Mouse (Mus musculus): ENCODE measurements around the gene Tmed10. TPM values are rescaled to one million over a fixed set of nuclear protein-coding genes. Genes with fewer than 3 reads are reported as not detected.

Tmed10 gene
- total RNA-seq, 2 experiments from 2014 or later: 151 to 158 TPM

DNA sequence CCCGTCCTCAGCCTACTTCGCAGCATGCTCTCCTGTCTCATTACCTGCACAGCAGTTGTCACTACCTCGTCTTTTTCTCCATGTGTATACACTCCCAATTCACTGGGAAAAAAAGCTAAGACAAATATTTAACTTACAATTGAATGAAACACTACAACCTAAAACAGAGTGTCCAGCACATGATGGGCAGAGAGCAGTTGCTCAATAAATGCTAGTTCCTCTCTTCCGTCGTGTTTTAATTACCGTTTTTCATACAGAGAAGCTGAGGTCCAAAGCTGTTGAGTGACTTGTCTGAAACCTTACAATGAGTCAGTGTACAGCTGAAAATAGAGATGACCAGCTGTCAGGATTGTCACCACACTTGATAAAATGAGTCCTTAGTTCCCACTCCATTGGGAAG, 6.9 kb upstream of the Tmed10 start:
- intact Hi-C loops (cut with DNase I): no loop called here
- no peak for DNase-seq (ENCODE audit: extremely low spot score in 1 of 2, low spot score in 2 of 2)

DNA sequence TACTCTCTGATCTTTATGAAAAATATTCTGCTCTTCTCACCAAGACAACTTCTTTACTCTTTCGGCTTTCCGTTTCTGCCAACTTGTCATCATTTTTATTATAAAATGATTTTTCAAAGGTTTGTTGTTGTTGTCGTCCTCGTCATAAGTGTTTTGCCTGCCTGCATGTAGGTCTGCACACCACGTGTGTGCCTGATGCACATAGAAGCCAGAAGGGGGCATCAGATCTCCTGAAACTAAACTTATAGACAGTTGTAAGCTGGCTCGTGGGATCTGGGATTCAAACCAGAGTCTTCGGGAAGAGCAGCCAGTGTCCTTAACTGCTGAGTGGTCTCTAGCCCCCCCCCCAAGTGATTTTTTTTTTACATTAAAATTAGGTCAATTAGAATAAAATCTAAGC, 6.3 kb upstream of the Tmed10 start:
- intact Hi-C loops (cut with DNase I): no loop called here
- no peak for DNase-seq (ENCODE audit: extremely low spot score in 1 of 2, low spot score in 2 of 2)

DNA sequence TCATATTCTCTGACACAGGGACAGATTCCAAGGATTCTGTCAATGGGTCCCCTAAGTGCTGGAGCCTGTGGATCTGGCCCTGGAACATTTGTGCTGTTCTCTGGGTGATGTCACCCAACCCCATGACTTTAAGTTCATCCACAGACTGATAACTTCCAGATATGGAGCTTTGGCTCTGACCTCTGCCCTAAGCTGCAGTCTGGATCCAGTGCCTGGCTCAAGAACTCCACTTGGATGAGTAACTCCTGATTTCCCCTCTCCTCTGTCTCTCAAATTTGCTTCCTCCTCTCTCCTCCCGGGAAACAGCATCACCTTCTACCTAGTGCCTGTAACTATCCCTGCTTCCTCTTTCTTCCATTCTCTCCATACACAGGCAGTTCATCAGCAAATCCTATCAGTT, 5.7 kb upstream of the Tmed10 start:
- no peak for DNase-seq (ENCODE audit: extremely low spot score in 1 of 2, low spot score in 2 of 2)
- intact Hi-C loops (cut with DNase I): no loop called here

DNA sequence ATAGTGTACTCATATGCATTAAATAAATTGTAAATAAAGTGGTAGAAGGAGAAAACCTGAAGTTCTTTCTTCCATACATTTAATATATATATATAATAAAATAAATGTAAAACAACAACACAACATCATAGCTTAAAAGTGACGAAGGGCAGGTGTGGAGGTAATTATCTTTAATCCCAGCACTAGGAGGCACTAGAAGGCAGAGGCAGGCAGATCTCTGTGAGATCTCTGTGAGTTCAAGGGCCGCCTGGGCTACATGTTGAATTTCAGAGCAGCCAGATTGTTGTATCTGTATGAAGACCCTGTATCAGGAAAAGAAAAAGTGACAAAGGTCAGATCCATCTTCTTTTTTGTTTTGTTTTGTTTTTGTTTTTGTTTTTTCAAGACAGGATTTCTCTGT, 3.6 kb upstream of the Tmed10 start:
- no peak for DNase-seq (ENCODE audit: extremely low spot score in 1 of 2, low spot score in 2 of 2)
- intact Hi-C loops (cut with DNase I): loop anchor here (5.0 kb wide), 1 partner anchor 99 kb away; no protein-coding TSS in a partner anchor

DNA sequence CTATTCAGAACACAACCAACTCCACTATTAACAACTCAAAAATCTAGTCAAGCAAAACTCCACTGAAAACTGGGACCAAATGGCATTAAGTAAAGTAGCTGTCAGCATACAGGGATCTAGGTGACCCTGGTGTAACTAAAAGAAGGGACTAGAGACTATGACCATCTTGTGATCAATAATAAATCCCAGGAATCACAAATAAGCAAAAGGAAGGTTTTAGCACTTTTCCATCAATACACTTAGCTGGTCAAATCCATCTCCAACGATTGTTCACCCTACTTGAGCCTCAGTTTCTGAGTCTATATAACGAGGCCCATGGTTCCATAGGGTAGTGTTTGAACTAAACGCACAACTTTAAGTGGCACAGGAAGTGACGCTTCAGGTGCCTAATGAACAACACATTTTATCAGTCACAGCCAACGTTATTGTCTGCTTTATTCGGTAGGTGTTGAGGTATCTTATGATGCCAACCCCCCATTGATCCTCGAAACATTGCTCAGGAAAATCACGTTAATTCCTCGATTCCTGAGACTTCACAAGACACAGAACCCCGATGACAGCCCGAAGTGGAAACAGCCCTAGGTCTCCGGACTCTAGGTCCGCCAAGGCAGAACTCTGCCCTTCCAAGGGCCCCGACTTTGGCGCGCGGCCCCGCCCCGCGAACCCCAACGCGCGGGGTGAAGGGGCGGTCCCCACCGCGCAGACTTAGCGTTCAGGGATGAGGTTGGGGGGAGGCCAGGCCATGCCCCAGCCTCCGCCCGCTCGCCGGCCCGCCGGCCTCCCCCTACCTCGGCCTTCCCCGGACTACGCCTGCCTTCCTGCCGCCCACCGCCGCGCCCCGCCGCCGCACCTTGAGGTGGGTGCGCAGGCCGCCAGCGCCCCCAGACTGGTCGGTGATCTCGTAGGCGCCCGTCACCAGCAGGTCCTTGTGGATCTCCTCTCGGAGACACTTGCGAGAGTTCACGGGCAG, 771 bp downstream of the Tmed10 start:
- DNase-seq (ENCODE audit: extremely low spot score in 1 of 2, low spot score in 2 of 2): peak; percentile 45 to 83
- intact Hi-C loops (cut with DNase I): no loop called here

DNA sequence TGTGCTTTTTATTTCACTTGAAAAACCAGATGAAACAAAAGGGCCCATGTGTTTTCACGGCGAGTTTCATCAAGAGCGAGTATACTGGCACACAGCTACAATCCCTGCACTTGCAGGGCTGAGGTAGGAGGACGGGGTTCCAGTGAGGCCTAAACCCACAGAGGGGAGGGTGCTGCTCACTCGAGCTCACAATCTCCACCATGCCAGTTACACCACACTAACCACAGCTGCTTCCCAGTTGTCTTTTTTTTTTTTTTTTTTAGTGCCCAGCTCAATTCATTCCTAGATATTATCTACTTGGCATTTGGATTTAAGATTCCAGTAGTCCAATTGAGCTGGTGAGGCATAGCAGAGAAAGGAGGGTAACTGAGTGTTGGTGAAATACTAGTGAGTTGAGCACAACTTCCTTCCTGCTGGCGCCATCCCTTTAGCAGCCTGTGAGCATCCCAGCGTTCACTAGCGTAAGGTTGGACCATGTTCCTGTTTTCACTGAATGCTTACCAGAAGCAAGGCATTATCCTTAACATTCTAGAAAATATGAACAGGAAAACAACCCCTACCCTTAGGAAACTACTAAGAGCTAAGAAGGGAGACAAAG, 2.5 kb downstream of the Tmed10 start:
- no peak for DNase-seq (ENCODE audit: extremely low spot score in 1 of 2, low spot score in 2 of 2)
- intact Hi-C loops (cut with DNase I): no loop called here

DNA sequence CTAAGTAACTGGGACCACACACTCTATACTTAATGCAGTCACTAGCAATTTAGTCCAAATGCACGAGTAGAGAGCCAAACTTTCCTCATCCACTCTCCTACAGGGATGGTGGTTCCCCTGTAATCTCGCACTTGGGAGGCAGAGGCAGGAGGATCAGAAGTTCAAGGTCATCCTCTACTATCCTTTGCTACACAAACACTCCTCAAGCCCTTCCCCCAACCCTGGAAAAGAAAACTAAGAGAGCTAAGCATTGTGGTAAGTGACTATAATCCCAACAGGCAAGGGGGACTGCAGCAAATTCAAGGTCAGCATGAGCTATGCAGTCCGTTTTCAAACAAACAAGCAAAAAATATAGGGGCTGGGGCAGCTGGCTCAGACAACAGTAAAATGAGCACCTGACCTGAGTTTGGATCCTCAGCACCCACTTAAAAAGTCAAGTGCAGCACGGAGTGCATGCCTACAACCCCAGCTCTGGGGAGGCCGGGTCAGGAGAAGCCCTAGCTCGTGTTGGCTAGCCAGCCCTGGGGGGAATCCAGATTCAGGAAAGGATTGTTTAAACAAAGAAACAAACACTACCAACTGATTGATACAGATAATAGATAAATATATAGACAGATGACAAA, 6.1 kb downstream of the Tmed10 start:
- DNase-seq (ENCODE audit: extremely low spot score in 1 of 2, low spot score in 2 of 2): no peak
- intact Hi-C loops (cut with DNase I): no loop called here

DNA sequence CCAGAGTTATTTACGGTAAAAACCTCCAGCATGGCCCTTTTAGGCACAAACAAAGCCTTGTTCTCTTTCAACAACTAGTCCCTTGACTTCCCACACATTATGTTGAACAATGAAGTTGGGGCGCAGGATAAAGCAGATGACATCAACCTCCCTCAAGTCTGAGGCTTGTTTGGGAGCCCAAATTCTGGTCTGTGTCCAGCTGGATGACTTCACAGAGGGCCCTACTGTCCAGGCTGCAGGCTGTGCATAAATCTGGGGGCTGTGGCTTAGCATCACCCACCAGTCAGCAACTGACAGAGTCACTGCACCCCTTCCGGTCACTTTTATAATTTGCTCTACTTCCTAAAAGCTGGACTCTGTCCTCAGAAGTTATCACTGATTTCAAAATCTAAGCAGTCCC, 8.4 kb downstream of the Tmed10 start:
- DNase-seq (ENCODE audit: extremely low spot score in 1 of 2, low spot score in 2 of 2): peak; percentile 37 to 54
- intact Hi-C loops (cut with DNase I): no loop called here

DNA sequence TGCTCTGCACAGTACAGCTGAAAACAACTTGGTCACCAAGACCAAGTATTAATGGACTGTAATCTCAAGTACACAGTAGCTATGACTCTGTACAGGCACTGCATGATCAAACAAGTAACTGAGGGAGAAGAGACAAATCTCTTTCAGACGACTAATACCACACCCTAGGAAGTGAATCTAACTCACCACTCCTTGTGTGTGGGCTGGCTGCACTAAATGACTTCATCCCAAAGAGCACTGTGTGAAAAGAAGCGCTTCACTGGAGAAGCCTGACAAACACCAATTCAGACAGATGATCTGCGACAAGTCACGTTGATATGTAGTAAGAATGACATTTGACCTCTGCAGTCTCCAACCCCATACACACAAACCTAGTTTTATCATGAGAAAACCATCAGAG, 12.1 kb downstream of the Tmed10 start:
- intact Hi-C loops (cut with DNase I): no loop called here
- DNase-seq (ENCODE audit: extremely low spot score in 1 of 2, low spot score in 2 of 2): no peak

DNA sequence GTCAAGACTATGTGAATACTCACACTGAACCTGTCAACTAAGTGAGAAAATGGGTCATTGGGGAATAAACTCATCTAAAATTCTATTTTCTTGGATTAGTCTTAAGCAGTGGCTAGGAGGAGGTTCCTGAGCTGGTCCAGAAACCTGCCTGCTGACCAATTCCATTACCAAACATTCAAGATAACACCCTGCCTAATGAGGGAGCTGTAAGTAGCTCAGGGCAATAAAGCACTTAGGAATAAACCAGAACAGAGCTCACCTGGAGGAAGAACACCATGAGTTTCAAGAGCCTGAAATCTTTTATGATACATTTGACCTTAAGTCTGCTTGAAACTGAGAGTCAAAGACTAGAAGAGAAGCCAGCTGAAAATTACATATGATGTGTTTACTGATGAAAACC, 13.1 kb downstream of the Tmed10 start:
- DNase-seq (ENCODE audit: extremely low spot score in 1 of 2, low spot score in 2 of 2): no peak
- intact Hi-C loops (cut with DNase I): no loop called here

DNA sequence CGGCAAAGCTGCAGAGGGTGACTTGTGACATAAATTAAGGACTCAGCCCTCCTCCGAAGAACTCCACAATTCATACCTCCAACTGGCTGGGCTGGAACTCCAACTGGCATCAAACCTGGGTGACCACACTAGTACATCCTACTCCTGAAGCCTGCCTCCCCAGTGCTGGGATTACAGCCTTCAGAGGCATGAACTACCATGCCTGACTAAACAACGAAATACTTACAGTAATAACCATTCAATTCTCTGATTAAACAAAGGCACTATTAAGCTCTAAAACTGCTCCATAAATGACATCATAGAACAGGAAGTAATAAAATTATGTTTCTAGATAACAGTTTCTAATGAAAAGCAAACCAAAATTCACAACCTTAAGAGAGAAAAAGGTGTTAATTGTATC, 13.5 kb downstream of the Tmed10 start:
- intact Hi-C loops (cut with DNase I): no loop called here

DNA sequence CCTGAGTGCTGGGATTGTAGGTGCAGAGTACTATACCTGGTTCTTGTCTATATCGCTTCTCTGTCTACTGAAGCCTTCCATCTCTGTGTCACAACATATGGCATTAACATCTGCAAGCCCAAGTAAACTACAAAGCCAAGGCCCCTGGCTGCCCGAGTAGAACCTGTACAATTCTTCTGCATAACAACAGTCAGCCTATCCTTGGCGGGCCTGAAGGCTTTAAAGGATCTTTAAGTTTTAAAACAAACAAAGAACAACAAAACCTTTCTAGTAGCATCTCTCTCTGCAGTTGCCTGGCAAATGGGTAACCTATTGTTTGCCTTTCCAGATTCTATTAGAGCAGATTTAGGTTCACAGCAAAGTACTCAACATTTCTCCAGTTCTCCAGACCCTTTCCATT, 20.6 kb downstream of the Tmed10 start:
- DNase-seq (ENCODE audit: extremely low spot score in 1 of 2, low spot score in 2 of 2): no peak
- intact Hi-C loops (cut with DNase I): no loop called here

More for the DNA sequence above, 13.5 kb downstream of the Tmed10 start:
- no peak for DNase-seq (ENCODE audit: extremely low spot score in 1 of 2, low spot score in 2 of 2)

DNA sequence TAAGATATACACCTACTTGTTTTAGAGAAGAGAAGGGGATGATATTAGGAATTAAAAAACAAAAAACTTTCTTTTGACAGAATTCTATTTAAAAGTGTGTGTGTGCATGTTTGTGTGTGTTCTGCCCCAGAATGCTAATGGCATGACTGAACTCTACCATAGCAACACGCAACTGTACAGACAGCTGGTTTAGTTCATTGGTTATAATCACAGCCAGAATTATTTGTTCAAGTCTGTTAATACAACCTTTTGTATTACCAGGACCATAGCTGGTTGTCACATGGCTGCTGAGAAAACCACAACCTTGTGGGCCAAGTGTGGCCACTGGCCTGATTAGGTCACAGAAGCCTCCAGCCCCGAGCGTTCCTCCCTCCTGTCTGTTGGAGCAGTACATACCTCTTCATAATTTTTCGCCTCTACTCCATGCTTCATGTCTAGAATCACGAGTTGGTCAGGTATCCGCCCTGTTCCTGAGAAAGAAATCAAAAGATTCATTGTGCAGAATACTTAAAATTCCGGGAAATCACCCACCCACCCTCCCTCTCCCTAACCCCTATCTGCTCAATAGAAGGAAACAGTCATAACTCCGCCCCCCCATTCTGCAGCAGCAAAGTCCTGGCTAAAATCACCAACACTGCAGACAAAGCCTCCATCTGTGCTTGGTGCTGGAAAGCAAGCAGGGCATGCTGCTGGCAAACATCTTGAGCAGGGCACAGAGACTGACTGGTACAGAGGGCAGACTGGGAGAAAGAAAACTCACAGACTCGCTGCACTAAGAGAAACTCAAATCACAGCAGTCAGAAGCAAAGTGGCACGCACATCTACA, 24.0 kb downstream of the Tmed10 start:
- intact Hi-C loops (cut with DNase I): no loop called here
- DNase-seq (ENCODE audit: extremely low spot score in 1 of 2, low spot score in 2 of 2): peak; percentile 63 to 64

DNA sequence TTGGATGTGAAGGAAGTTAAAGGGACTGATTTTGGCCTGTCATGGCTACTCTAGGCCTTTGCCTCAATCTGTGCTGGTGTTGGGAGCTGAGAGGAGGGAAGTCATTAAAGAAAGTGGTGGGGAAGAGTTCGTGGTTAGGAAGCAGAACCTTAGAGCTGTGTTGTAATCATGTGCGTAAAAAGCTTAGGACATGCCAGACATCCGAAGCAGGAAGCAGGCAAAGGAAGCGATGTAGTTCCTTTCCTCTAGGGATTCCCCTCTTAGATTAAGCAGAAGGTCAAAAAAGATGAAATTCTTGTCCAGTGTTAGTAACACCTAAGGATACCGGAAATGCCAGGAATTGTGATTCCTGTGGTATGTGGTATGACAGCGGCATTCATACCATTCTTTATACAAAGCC, 26.3 kb downstream of the Tmed10 start:
- DNase-seq (ENCODE audit: extremely low spot score in 1 of 2, low spot score in 2 of 2): no peak
- intact Hi-C loops (cut with DNase I): no loop called here

DNA sequence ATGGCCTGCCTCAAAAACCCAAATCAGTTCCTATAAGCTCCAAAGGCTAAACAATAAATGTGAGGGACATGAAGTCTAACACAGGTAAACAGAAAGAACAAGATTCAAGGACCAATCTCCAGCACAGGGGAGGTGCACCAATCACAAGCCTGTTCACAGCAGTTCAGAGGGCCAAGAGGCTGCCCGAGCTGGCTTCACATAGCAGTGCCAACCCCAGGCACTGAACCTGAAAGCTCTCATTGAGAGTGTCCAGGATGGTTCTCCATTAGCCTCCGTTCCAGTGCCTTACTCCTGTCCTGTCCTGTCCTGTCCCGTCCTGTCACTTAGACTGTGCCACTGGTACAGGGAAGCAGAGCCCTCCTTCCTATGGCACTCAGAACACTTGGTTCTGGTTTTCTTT, 27.5 kb downstream of the Tmed10 start:
- no peak for DNase-seq (ENCODE audit: extremely low spot score in 1 of 2, low spot score in 2 of 2)
- intact Hi-C loops (cut with DNase I): loop anchor here (2.0 kb wide), 1 partner anchor 140 kb away; no protein-coding TSS in a partner anchor

DNA sequence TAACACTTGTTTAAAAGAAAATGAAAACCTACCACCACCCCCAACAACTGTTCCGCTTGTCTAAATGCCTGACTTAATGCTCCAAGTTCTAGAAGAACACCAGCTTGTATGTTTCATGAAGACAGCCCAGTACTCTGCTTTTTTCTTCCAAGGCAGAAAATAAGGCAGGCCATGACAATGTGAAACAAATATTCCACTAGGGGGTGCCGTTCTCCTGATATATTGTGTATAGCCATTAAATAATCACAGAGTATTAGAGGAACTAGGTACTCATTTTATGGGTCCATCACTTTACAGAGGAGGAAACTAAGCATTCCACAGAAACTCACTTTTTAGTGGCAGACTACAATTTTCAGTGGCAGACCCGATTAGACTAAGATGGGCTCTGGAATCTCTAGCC, 28.3 kb downstream of the Tmed10 start:
- intact Hi-C loops (cut with DNase I): loop anchor here (2.0 kb wide), 1 partner anchor 140 kb away; no protein-coding TSS in a partner anchor
- DNase-seq (ENCODE audit: extremely low spot score in 1 of 2, low spot score in 2 of 2): peak in 1 of 2 experiments; percentile 61

DNA sequence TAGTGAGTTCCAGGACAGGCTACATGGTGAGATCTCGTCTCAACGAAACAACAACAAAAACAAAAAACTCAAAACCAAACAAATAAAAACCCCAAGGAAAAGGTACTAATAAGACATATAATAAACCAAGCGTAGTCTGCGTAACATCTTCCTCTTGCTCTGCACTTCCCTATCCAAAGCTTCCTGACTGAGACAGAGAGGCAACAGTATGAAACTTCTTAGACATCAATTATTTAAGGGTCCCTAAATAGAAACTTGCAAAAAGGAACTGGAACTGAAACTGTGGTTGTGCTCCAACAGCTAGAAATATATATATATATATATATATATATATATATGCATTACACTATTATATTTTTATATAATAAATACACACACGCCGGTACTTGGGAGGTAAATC, 29.1 kb downstream of the Tmed10 start:
- intact Hi-C loops (cut with DNase I): no loop called here

DNA sequence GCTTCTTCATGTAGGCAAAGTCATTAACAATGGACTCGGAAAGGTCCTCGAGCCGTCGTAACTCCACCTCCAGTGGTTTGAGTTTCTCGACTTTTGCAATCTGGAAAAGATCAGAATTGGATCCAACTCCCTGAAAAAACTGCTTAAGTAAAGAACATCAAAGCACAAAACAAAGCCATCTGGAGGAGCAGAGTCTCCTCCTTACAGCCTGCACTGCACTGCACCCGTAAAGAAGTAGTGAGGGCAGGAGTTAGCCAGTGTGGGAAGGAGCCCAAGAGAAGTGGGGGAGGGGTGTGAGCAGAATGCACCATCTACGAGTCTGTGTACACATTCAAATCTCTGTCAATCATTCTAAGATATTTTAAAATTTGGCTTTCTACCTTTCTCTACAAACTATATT, 30.4 kb downstream of the Tmed10 start:
- DNase-seq (ENCODE audit: extremely low spot score in 1 of 2, low spot score in 2 of 2): no peak
- intact Hi-C loops (cut with DNase I): loop anchor here (5.0 kb wide), 1 partner anchor 318 kb away; no protein-coding TSS in a partner anchor

More for the DNA sequence above, 29.1 kb downstream of the Tmed10 start:
- no peak for DNase-seq (ENCODE audit: extremely low spot score in 1 of 2, low spot score in 2 of 2)

DNA sequence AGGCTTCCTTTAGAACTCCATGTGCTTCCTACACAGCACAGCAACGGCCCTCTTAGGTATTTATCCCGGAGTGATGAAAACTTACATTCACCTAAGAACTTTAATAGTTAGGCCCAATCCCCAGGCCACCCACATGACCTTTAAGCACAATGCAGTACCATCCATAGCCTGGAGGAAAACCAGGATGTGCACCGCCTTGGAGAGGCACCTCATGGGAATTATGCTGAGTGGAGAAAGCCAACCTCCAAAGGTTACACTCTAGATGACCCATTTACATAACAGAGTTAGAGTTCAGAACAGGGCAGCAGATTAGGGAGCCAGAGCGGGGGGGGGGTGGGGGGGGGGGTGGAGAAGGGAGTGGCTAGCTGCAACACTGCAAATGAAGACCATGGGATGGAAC, 32.3 kb downstream of the Tmed10 start:
- intact Hi-C loops (cut with DNase I): loop anchor here (5.0 kb wide), 1 partner anchor 320 kb away; no protein-coding TSS in a partner anchor
- DNase-seq (ENCODE audit: extremely low spot score in 1 of 2, low spot score in 2 of 2): no peak

All from left cerebral cortex, postnatal 10 days (tissue).